Mouse (Mus musculus): ENCODE results near the gene Tex19.1. TPM values are rescaled to one million over a fixed set of nuclear protein-coding genes. Genes with fewer than 3 reads are reported as not detected.
"Not testable (repeated sequence)": the region's sequence is repeated elsewhere in the genome, so short reads cannot be mapped to it uniquely, and the experiment has no call there.

Tex19.1 gene
- not detected for total RNA-seq (2021)
- long read RNA-seq, experiment 1: 0 reads
- long read RNA-seq, experiment 2: 0 reads

DNA sequence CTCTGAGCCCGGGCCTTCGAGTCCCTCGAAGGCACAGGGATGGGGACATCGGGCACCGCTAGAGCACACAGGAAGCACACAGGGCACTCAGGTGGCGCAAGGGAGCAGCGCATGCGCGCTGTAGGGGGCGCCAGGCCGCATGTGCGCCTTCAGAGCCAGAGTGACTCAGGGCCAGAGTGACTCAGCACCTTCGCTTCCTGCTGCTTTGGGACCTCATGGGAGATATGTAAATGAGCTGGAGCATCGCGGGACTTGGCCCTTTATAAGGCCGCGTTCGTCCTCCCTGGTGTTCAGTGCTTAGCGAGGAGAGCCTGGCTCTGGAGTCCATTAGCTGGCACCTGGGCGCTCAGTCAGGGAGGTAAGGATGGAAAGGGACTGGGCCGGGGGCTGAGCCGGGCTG, at the start of gene Tex19.1:
Gene Tex19.1 (plus strand): TSS at position 279 of the 400 bp plus-strand sequence.
- no peak within 1 kb of the TSS for H3K27ac ChIP-seq
- intact Hi-C loops (cut with DNase I): no loop called here
- H3K4me3 ChIP-seq: no peak within 1 kb of the TSS
- DNase-seq: no peak
- TF ChIP-seq CTCF (IDR thresholded peaks at IDR 0.05): no peak

DNA sequence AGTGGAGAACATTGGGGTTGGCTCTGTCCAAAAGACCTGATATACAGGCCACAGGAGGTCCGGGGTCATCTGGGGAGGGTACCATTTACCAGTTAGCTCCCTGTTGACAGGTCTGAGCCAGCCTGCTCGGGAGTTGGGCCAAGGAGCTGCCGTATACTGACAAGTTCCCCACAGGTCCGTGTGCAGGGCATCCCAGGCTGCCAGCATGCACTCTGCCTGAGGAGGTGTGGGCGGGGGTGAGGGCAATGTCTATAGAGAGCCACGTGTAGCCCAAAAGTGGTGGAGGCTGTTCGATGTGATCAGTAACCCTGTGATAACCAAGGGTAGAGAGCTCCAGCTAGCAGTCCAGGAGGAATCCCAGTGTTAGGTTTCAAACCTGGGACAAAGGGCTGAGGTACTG, 46.2 kb upstream of the Tex19.1 start:
- intact Hi-C loops (cut with DNase I): no loop called here
- no peak for DNase-seq
- Histone ChIP-seq H3K27ac (no peak overlapping the region), H3K4me3 (no peak overlapping the region)
- TF ChIP-seq CTCF (IDR thresholded peaks at IDR 0.05): no peak

DNA sequence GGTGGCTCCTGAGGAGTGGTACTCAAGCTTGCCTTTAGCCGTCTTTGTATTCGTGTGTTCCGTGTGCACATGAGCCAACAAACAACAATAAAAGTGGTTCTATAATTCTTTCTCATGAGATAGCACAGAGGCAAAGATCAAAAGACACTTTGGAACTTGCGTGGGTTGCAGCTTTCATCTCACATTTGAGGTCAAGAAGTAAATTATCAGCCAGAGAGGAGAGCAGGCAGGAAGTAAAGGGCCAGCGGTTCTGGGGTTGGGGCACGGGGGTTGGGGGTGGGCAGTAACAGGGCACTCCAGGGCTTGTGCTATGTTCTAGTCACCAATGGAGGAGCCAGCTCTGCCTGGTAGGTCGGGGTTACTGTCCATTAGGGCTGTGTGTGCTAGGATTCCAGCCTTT, 45.3 kb upstream of the Tex19.1 start:
- DNase-seq: no peak

DNA sequence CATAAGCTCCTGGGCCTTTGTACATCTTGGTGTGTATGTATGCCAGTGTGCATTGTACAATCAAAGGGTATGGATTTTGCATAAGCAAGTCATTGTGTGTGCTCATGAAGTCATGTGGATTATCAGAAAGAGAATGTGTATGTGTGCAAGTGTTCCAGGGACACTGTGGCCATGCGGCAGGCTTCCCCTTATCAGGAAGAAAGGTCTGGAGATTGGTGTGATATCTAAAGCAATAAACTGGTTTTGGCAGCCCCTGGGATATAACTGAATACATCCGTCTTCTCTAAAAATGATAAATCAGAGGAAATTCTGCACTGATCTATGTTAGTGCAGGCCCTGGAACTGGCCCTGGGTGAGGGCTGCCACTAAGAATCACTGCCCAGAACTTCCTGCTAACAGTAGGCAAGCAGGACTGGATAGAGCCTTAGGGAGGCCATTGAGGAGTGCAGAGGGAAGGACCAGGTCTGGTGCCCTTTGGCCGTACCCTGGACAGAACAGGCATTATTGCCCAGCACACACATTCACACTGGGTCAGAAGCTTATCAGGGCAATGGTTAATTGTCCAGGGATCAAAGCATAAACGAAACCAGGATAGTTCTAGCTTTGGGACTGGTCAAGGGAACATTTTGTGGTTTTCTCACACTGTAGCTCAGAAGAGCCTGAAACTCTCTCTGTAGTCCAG, 44.7 kb upstream of the Tex19.1 start:
- no peak for TF ChIP-seq CTCF (IDR thresholded peaks at IDR 0.05)
- no peak overlapping the region for H3K27ac ChIP-seq
- no peak overlapping the region for H3K4me3 ChIP-seq
- intact Hi-C loops (cut with DNase I): no loop called here
- no peak for DNase-seq

More for the DNA sequence above, 45.3 kb upstream of the Tex19.1 start:
- H3K4me3 ChIP-seq: no peak overlapping the region
- no peak overlapping the region for H3K27ac ChIP-seq
- TF ChIP-seq CTCF (IDR thresholded peaks at IDR 0.05): no peak
- intact Hi-C loops (cut with DNase I): no loop called here

DNA sequence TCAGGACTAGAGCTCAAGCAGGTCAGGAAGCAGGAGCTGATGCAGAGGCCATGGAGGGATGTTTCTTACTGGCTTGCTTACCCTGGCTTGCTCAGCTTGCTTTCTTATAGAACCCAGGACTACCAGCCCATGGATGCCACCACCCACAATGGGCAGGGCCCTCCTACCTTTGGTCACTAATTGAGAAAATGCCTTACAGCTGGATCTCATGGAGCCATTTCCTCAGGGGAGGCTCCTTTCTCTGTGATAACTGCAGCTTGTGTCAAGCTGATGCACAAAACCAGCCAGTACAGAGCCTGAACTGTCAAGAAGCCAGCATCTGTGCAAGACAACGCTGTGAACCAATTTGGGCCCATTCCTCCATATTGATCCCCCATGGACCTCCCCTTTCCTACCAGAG, 38.7 kb upstream of the Tex19.1 start:
- intact Hi-C loops (cut with DNase I); H3K4me3 ChIP-seq; DNase-seq; H3K27ac ChIP-seq: not testable (repeated sequence)

DNA sequence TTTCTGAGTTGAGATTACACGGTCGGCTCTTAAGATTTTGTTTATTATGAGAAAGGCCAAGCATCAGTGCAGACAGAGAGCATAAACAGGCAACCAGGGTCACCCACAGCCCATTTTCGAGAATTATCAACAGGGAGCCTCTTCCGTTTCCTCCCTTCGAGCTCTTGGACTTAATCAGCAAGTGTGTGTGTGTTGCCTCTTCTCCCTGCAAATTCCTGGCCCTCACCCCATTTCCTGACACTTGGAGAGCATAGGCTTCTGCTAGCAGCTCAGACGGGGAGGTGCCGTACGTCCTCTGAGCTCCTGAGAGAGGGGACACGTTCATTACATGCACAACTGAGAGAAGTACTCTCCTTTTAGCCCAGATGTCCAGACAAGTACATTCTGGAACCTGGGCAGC, 37.9 kb upstream of the Tex19.1 start:
- no peak for DNase-seq
- Histone ChIP-seq H3K4me3 (no peak overlapping the region), H3K27ac (no peak overlapping the region)
- no peak for TF ChIP-seq CTCF (IDR thresholded peaks at IDR 0.05)
- intact Hi-C loops (cut with DNase I): no loop called here

DNA sequence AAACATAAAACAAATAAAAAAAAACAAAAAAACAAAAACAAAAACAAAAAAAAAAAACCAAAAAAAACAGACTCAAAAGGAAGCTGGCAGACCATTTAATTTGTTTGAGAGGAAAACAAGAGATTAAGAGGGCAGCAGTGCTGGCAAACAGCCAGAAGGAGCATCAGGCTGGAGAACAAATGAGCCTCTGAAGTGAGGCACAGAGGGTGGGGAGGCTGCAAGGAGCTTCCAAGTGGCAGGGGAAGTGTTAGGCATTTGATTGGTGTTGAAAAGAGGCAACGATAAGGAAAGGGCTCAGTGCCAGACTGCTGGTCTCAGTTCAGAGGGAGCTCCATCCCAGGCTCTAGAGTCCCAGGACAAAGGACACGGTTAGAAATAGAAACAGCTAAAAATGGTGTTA, 36.0 kb upstream of the Tex19.1 start:
- DNase-seq: no peak
- no peak for TF ChIP-seq CTCF (IDR thresholded peaks at IDR 0.05)
- no peak overlapping the region for H3K27ac ChIP-seq
- intact Hi-C loops (cut with DNase I): no loop called here
- no peak overlapping the region for H3K4me3 ChIP-seq

DNA sequence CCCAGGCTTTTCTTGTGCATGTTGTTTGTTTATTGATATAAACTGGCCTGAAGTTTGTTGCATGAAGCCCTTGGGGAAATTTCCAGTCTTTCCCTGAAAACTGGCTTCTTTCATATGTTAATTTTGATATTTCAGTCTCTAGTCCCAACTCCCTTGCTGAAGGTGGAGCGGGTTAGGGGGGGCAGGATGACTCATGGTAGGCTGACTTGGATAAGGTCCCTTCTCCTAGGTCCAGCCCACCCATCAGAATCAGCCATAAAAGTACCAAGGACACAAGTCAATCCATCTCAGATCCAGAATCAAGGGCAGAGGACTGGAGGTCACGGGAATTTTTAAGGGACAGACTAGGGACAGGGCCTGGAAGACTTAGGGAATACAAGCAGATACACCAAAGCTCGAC, 34.9 kb upstream of the Tex19.1 start:
- no peak for DNase-seq
- Histone ChIP-seq H3K4me3 (no peak overlapping the region), H3K27ac (no peak overlapping the region)
- TF ChIP-seq CTCF (IDR thresholded peaks at IDR 0.05): no peak
- intact Hi-C loops (cut with DNase I): no loop called here

DNA sequence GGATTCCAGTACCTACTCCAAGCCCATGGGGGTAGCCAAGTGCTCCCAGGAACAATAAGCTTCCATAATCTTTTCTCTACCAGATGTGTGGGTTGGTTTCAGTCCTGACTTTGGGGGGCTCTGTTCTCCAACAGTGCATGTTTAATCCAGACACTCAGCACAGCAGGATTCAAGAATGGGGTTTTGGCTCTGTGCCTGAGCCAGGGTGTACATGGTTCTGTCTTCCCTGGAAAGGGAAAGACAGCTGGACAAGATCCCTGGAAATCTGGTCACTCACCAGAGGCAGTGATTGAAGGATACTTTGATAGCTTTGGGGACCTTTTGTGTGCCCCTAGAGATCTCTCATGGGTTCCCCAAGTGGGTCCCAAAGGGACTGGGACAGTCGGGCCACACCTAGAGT, 34.3 kb upstream of the Tex19.1 start:
- intact Hi-C loops (cut with DNase I): no loop called here
- Histone ChIP-seq H3K4me3 (no peak overlapping the region), H3K27ac (no peak overlapping the region)
- no peak for DNase-seq
- TF ChIP-seq CTCF (IDR thresholded peaks at IDR 0.05): no peak

DNA sequence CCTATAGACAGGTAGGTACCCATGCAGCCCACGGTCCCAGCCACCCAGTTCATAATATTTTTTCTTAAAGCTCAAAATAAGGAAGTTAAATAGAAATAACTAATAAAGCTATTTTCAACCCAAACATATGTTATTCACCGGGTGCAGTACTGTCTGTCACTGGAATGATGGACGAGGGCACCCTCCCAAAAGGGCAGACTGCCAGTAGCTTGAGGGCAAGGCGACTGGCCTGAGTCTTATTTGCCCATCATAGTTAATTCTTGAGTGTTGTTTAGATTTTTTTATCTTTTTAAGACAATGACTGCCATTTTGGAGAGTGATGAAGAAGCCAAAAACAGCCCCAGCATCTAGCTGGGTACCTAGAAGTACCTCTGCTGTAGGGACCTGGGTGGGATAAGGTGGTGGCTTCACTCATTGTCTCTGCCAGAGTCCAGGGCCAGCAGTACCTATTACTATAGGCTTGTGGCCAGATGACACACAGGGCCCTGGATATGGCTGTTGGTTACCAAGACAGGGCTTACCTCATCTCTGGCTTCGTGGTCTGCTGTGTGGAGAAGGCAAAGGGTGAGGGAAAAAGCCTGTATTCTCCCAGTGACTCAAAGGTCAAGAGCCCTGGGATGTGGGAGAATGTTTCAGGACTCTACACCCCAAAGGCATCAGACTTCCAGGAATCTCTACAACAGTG, 33.7 kb upstream of the Tex19.1 start:
- H3K27ac ChIP-seq: no peak overlapping the region
- no peak for TF ChIP-seq CTCF (IDR thresholded peaks at IDR 0.05)
- H3K4me3 ChIP-seq: no peak overlapping the region
- intact Hi-C loops (cut with DNase I): no loop called here
- no peak for DNase-seq

DNA sequence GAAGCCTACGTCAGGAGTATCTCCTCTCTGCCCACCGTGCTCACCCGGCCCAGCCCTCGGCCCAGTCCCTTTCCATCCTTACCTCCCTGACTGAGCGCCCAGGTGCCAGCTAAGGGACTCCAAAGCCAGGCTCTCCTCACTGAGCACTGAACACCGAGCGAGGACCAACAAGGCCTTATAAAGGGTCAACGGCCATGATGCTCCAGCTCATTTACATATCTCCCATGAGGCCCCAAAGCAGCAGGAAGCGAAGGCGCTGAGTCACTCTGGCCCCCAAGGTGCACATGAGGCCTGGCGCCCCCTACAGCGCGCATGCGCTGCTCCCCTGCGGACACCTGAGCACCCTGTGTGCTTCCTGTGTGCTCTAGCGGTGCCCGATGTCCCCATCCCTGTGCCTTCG, 27.8 kb upstream of the Tex19.1 start:
- TF ChIP-seq CTCF (IDR thresholded peaks at IDR 0.05): no peak
- H3K27ac ChIP-seq: no peak overlapping the region
- no peak overlapping the region for H3K4me3 ChIP-seq
- no peak for DNase-seq
- intact Hi-C loops (cut with DNase I): no loop called here

DNA sequence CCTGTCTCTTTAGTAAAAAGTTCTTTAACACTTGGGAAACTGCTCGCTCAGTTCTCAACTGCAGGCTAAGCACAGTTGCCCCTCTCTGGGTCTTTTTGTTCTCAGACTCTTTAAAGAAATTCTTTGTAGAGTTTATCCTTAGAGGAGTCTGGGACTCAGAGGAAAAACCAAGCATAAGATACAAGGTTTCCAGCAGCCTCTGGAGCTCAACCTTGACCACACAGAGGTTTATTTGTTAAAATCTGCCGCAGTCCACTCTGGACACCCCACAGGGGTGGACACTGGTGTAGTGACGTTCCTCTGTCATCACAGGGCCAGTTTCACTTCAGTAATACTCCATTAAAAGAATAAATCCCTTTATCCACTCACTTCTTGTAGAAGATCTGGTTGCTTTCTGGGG, 27.4 kb upstream of the Tex19.1 start, which contains the start of gene Tex19.2:
Gene Tex19.2 (minus strand): TSS at position 101 of the 400 bp plus-strand sequence.
- intact Hi-C loops (cut with DNase I): no loop called here
- TF ChIP-seq CTCF (IDR thresholded peaks at IDR 0.05): no peak
- DNase-seq: no peak
- H3K27ac ChIP-seq: no peak within 1 kb of the TSS
- no peak within 1 kb of the TSS for H3K4me3 ChIP-seq

DNA sequence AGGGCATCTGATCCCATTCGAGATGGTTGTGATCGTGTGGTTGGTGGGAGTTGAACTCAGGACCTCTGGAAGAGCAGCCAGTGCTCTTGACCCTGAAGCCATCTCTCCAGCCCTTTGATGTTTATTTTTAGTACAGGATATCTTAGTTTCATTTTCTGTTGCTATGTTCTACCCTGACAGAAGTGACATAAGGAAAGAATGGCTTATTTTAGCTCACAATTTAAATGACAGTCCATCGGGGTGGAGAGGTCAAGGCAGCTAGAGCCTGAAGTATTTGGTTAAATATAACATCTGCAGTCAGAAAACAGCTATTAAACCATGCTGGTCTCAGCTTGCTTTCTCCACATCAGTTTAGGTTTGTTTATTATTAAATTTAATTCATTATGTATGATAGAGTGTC, 24.8 kb upstream of the Tex19.1 start:
- intact Hi-C loops (cut with DNase I): loop anchor here (5.0 kb wide), 1 partner anchor 44 kb away; no protein-coding TSS in a partner anchor
- TF ChIP-seq CTCF (IDR thresholded peaks at IDR 0.05): no peak
- DNase-seq: no peak
- no peak overlapping the region for H3K4me3 ChIP-seq
- H3K27ac ChIP-seq: no peak overlapping the region

All from gastrocnemius, adult 2 months (tissue).